Mouse (Mus musculus): ENCODE measurements around the gene Asb8. TPM values are rescaled to one million over a fixed set of nuclear protein-coding genes. Genes with fewer than 3 reads are reported as not detected.
A peak's percentile ranks its signal among the peaks of the same experiment; 100 is the strongest.

Gene Asb8
- polyA plus RNA-seq, 1 experiment: 28.2 TPM

DNA sequence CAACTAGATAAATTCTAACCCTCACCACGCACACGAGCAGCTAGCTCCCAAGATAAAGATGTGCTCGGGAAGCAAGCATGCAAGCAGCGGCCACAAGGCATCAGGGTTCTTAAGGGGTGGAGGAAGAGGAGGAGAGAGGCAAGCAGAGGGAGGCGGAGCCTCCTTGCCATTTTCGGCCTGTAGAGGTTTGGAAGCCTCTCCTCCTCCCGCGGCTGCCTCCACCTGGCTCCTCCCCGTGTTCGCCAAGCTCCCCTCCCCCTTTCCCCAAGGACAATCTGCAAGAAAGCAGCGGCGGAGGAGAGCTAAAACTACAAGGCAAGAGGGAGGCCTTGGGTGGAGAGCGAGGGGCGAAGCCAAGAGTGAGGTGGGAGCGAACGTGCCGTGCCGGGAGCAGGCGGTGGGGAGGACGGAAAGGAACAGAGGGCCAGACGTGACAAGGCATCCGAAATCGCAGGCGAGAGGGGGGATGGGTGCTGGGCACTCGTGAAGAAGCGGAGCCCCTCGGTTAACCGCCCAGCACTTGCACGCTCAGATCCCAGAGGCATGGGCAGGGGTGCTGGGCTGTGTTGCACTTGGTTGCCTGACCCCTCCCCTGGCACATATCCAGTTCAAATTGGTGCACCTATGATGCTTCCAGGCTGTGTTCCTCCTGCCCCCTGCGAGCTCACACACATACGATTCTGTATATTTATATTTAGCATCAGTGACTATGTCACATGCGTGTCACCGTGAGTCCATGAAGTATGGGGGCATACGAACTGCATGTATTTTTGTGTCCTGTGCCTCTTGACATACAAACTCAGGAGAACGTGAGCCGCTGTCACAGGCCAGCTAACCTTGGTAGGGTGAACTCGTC is 56.9 kb downstream of the Asb8 start:
- TF ChIP-seq POLR2A (IDR thresholded peaks at IDR 0.05; ENCODE audit: borderline replicate concordance, low read depth, low read length) (no peak), CTCF (IDR thresholded peaks at IDR 0.05; ENCODE audit: low read depth, low read length) (no peak)

DNA sequence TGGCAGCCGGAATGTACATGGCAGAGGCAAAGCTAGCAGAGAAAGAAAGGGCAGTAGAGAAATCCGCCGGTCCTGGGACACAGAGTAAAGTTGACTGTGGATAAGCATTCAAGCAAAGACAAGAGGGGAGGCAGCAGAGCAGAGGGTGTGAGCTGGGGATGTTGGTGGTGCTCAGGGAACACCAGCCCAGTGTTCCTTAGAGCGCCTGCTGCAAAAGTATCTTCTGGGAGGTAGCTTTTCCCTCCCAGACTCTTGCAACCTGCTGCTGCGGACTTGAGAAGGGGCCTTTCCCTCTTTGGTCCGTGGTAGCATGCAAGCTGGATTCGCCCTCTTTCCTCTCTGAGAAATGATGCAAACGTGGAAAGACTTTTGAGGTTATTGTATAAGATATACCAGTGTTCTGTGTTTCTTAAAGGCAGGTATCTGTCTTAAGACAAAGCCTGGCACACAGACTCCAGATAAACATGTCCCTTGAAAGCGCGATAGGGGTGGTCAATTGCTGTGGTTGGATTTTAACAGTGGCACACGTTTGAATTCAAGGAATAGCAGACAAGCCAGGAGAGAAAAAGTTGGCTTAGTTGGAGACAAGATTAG is 57.6 kb downstream of the Asb8 start:
- TF ChIP-seq POLR2A (IDR thresholded peaks at IDR 0.05; ENCODE audit: borderline replicate concordance, low read depth, low read length) (no peak), CTCF (IDR thresholded peaks at IDR 0.05; ENCODE audit: low read depth, low read length) (no peak)
- Histone ChIP-seq H3K4me3 (ENCODE audit: insufficient read depth, low read length) (peak overlapping the region; percentile 89), H3K27ac (ENCODE audit: insufficient read depth, low read depth, low read length) (no peak overlapping the region), H3K4me1 (ENCODE audit: control insufficient read depth, insufficient read depth, low read length) (peaks cover 7% of the 10 kb centered on the region)

More for the DNA sequence above, 56.9 kb downstream of the Asb8 start:
- peaks cover 7% of the 10 kb centered on the region for H3K4me1 ChIP-seq (ENCODE audit: control insufficient read depth, insufficient read depth, low read length)
- H3K27ac ChIP-seq (ENCODE audit: insufficient read depth, low read depth, low read length): no peak overlapping the region
- peak overlapping the region; percentile 89 for H3K4me3 ChIP-seq (ENCODE audit: insufficient read depth, low read length)

DNA sequence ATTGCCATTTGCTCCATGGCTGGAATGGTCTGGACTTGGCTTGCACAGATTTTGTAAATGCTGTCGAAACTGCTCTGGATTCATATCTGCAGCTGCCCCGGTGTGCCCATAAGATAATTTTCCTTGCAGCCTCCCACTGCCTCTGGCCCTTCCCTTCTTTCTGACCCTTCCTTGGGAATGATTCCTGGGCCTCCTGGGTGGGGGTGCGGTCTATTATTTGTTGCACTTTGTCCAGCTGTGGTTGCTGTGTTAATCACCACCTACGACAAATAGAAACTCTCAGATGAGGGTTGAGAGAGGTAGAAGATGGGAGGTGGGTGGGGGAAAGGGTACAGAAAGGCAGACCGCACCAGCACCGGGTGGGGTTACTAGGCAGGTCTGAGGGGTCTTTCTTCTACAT is 58.2 kb downstream of the Asb8 start:
- TF ChIP-seq CTCF (IDR thresholded peaks at IDR 0.05; ENCODE audit: low read depth, low read length) (no peak), POLR2A (IDR thresholded peaks at IDR 0.05; ENCODE audit: borderline replicate concordance, low read depth, low read length) (no peak)
- Histone ChIP-seq H3K4me1 (ENCODE audit: control insufficient read depth, insufficient read depth, low read length) (peaks cover 7% of the 10 kb centered on the region), H3K4me3 (ENCODE audit: insufficient read depth, low read length) (no peak overlapping the region), H3K27ac (ENCODE audit: insufficient read depth, low read depth, low read length) (no peak overlapping the region)

DNA sequence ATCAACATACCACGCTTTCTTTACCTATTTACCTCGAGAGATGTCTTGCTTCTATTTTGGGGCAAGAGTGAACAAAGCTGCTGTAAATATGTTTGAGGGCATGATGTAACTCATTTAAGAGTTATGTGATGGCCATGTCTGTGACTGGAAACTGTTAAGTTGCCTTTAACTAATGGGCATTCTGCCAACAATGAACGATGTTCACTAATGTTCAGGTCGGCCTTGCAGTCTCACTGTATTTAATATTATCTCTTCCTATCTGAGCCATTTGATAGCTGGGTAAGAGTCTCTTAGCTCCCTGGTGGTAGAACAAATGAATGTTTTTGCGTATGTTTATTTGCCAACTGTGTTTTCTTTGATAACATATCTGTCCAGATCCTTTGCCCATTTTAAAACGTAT is 58.9 kb downstream of the Asb8 start:
- TF ChIP-seq POLR2A (IDR thresholded peaks at IDR 0.05; ENCODE audit: borderline replicate concordance, low read depth, low read length) (no peak), CTCF (IDR thresholded peaks at IDR 0.05; ENCODE audit: low read depth, low read length) (no peak)
- H3K4me1 ChIP-seq (ENCODE audit: control insufficient read depth, insufficient read depth, low read length): peaks cover 7% of the 10 kb centered on the region
- H3K4me3 ChIP-seq (ENCODE audit: insufficient read depth, low read length): no peak overlapping the region
- no peak overlapping the region for H3K27ac ChIP-seq (ENCODE audit: insufficient read depth, low read depth, low read length)

DNA sequence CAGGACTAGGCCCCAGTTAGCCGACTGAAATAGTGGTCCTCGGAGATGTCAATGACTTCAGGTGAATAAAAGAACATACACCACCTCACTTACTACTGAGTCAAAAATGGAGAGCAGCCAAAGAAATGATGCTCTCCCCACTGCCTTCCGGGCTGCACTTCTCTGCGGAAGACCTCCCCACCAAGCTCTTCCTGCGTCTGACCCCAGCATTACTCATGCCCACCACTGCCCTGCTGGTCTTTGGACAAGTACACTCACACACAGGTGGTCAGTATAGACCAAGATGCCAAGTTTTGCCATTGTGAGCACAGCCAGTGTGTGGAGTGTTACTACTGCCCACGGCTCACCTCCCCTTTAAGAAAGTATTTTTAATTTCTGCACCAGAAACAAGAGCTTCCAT is 63.0 kb downstream of the Asb8 start:
- H3K4me3 ChIP-seq (ENCODE audit: insufficient read depth, low read length): no peak overlapping the region
- no peak overlapping the region for H3K27ac ChIP-seq (ENCODE audit: insufficient read depth, low read depth, low read length)
- no peak for TF ChIP-seq POLR2A (IDR thresholded peaks at IDR 0.05; ENCODE audit: borderline replicate concordance, low read depth, low read length)
- no peak for TF ChIP-seq CTCF (IDR thresholded peaks at IDR 0.05; ENCODE audit: low read depth, low read length)
- no peaks in the 10 kb centered on the region for H3K4me1 ChIP-seq (ENCODE audit: control insufficient read depth, insufficient read depth, low read length)

DNA sequence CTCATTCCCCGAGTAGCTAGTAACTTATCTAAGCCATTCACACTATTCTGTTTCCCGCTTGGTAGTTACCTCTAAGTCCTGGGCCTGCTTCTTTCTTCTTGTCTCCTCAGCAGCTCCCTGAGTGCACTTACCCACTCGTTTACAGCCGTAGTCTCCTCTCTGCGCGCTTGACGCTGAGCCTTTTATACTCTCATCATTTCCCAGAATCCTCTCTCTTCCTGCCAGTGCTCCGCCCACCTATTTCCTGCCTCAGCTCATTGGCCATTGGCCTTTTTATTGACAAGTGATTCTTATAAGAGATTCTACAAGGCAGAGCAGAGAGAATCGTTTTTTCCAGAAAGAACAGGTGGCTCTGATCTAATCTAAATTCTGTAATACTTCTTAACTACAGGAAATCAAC is 66.9 kb downstream of the Asb8 start:
- H3K27ac ChIP-seq (ENCODE audit: insufficient read depth, low read depth, low read length): no peak overlapping the region
- TF ChIP-seq CTCF (IDR thresholded peaks at IDR 0.05; ENCODE audit: low read depth, low read length): no peak
- no peak for TF ChIP-seq POLR2A (IDR thresholded peaks at IDR 0.05; ENCODE audit: borderline replicate concordance, low read depth, low read length)
- no peaks in the 10 kb centered on the region for H3K4me1 ChIP-seq (ENCODE audit: control insufficient read depth, insufficient read depth, low read length)
- H3K4me3 ChIP-seq (ENCODE audit: insufficient read depth, low read length): no peak overlapping the region

DNA sequence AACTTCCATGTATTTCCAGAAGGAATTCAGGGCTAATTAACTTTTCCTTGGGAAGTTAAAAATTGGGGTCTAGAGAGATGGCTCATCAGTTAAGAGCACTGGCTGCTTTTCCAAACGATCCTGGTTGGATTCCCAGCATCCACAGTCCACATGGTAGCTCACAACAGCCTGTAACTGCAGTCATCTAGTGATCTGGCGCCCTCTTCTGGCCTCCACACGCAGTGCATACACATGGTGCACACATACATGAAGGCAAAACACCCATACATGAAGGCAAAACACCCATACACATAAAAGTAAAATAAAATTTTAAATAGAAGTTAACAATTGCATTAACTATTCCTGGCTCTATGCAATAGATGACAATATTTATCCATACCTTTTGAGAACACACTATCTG is 68.5 kb downstream of the Asb8 start:
- TF ChIP-seq CTCF (IDR thresholded peaks at IDR 0.05; ENCODE audit: low read depth, low read length) (peak; percentile 30; the same call in 1 of the 2 replicates), POLR2A (IDR thresholded peaks at IDR 0.05; ENCODE audit: borderline replicate concordance, low read depth, low read length) (no peak)
- Histone ChIP-seq H3K4me3 (ENCODE audit: insufficient read depth, low read length) (no peak overlapping the region), H3K4me1 (ENCODE audit: control insufficient read depth, insufficient read depth, low read length) (no peaks in the 10 kb centered on the region), H3K27ac (ENCODE audit: insufficient read depth, low read depth, low read length) (no peak overlapping the region)

DNA sequence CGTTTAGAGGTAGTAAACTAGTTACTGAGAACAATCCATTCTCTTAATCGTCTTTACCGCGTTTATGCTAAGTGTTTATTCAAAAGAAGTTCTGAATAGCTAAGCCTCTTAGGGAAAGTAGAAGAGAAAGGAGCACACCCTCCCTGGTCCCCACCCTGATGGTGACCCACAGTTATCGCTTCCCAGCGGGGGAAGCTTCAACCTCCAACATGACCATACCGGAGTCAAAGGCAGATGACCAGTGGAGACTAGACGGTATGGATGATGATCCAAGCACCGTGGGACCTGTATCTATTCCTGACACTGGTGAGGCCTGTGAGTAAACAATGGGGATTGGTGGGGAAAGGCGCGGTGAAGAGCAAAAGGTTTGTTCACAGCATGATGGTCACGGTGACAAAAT is 70.5 kb downstream of the Asb8 start:
- no peak overlapping the region for H3K27ac ChIP-seq (ENCODE audit: insufficient read depth, low read depth, low read length)
- H3K4me3 ChIP-seq (ENCODE audit: insufficient read depth, low read length): no peak overlapping the region
- no peaks in the 10 kb centered on the region for H3K4me1 ChIP-seq (ENCODE audit: control insufficient read depth, insufficient read depth, low read length)
- TF ChIP-seq CTCF (IDR thresholded peaks at IDR 0.05; ENCODE audit: low read depth, low read length) (no peak), POLR2A (IDR thresholded peaks at IDR 0.05; ENCODE audit: borderline replicate concordance, low read depth, low read length) (no peak)

DNA sequence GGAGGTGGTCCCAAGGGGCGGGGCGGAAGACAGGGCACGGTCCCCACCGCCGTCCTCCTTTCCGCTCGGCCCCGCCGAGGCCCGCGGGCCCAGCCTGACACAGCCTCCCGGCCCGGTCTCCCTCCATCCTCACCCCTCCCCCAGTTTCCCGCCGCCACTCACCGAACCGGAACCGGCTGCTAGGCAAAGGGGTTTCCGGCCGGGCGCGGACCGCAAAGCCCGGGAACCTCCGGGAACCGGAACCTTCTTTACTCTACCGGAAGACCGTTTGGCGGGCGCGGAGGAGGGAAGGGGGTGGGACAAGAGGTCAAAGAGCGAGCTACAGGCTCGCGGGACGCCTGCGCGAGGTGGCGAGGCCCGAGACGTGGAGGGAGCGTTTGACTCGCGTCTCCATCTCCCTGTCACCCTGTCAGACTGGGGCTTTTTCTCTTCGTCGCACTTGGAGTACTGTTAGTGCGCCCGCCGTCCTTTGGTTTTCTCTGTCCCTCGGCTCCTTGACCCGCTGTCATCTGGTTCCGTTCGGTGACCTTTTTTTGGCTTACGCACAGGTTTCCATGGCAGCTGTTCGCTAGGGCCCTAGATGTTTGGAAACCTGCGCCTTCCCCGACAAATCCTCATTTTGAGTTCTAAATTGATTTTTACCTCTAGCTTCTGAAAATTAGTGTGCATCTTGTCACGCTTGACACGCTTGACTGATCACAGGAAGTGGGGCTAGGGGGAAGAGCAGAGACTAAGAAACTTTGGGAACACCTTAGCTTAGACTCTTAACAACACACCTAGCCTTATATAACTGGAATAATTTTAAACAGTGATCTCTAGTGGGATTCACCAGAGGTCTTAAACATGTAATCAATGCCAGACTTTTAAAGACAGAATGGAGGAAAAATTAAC is 72.1 kb downstream of the Asb8 start, which contains the start of gene Senp1:
Gene Senp1 (minus strand): TSS at position 624 of the 891 bp plus-strand sequence.
- Histone ChIP-seq H3K4me3 (ENCODE audit: insufficient read depth, low read length) (peak within 1 kb of the TSS; percentile 86), H3K4me1 (ENCODE audit: control insufficient read depth, insufficient read depth, low read length) (peaks cover 6% of the 10 kb centered on the region), H3K27ac (ENCODE audit: insufficient read depth, low read depth, low read length) (peak within 1 kb of the TSS; percentile 90)
- no peak for TF ChIP-seq CTCF (IDR thresholded peaks at IDR 0.05; ENCODE audit: low read depth, low read length)
- 0 out of 2 replicates have a peak, but pooled peaks have one; percentile 27 for TF ChIP-seq POLR2A (IDR thresholded peaks at IDR 0.05; ENCODE audit: borderline replicate concordance, low read depth, low read length)
